Mouse (Mus musculus): ENCODE results near the gene Micu1.

- TF ChIP-seq POLR2A (IDR thresholded peaks at IDR 0.05; ENCODE audit: insufficient read depth, low read depth, low read length) (no peak), CTCF (IDR thresholded peaks at IDR 0.05; ENCODE audit: insufficient read depth, low read depth, low read length) (no peak)
Measured at GRCm38 (mm10) chr10:59777246-59777645, 75.0 kb downstream of the Micu1 start.

All from olfactory bulb, adult 2 months (tissue).